Mouse (Mus musculus): ENCODE results near the gene 2010003K11Rik. TPM values are rescaled to one million over a fixed set of nuclear protein-coding genes. Genes with fewer than 3 reads are reported as not detected.

2010003K11Rik gene
- polyA plus RNA-seq (2012; fragmentation: generic; extraction: Trizol), result not detected
- long read RNA-seq, experiment 1, result 0 reads
- long read RNA-seq, experiment 2, result 0 reads

DNA sequence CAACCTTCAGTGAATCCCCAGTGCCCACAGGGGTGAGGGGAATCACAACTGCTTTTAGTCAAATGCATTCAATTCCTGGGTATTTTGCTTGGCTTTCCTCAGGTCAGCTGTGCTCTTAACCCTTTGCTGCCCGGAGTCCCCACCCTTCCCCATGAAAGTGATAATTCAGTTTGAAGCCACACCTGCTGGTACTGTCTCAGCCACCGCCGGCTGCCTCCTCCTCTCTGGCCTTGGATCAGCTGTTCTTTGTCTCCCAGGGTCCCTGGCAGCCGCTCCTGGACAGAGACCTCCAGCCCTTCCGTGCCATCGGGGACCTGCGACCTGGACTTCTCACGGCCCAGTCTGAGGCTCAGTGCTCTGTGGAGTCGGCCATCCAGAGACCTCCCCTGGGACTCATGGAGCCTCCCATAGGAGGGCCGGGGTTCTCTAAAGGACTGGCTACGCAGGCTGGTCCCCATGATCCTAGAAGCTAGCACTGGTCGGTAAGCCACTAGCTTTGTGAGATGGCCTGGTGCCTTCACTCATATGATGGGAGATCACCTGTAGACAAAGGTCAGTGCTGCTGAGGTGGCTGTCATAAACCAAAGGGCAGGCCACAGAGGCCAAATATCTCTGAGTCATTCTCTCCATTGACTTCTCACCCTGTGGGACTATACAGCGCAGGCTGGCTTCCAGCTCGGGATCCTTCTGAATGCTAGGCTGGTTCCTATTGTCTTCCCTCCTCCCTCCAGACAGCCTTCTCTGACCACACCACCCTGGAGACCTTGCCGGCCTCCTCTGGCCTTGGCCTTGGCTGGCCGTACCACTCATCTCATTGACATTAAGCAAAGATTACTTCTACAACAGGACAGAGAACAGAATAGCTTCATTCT lies at the start of gene 2010003K11Rik:
Gene 2010003K11Rik (minus strand): TSS at position 522 of the 872 bp plus-strand sequence.
- H3K36me3 ChIP-seq (ENCODE audit: control insufficient read depth, insufficient read depth), result no peaks in the 10 kb centered on the region
- H3K27me3 ChIP-seq (ENCODE audit: control insufficient read depth, insufficient read depth, insufficient read length), result no peaks in the 10 kb centered on the region
- no peaks in the 10 kb centered on the region for H3K79me3 ChIP-seq (ENCODE audit: low read depth)
- no peak within 1 kb of the TSS for H3ac ChIP-seq (ENCODE audit: control insufficient read depth, insufficient read length, low read depth)
- TF ChIP-seq CEBPB (IDR thresholded peaks at IDR 0.05; ENCODE audit: low read depth) (no peak), MAX (IDR thresholded peaks at IDR 0.05) (no peak), USF1 (IDR thresholded peaks at IDR 0.05; ENCODE audit: low read depth) (no peak), FOSL1 (IDR thresholded peaks at IDR 0.05; ENCODE audit: insufficient read depth, low read length, poor library complexity, severe bottlenecking) (no peak), CTCF (IDR thresholded peaks at IDR 0.05; ENCODE audit: control insufficient read depth, insufficient read depth, insufficient read length) (no peak), MYOG (IDR thresholded peaks at IDR 0.05; ENCODE audit: control insufficient read depth, extremely low read depth, insufficient read length) (no peak), MYOD1 (IDR thresholded peaks at IDR 0.05; ENCODE audit: control insufficient read depth, insufficient read length, low read depth) (no peak)
- no peaks in the 10 kb centered on the region for H3K79me2 ChIP-seq (ENCODE audit: control insufficient read depth, insufficient read depth)
- no peak within 1 kb of the TSS for H3K4me3 ChIP-seq (ENCODE audit: insufficient read depth, poor library complexity, severe bottlenecking)

- Histone ChIP-seq H3K79me3 (ENCODE audit: low read depth) (no peaks in the 10 kb centered on the region), H3K4me3 (ENCODE audit: insufficient read depth, poor library complexity, severe bottlenecking) (no peak overlapping the region), H3K36me3 (ENCODE audit: control insufficient read depth, insufficient read depth) (no peaks in the 10 kb centered on the region), H3ac (ENCODE audit: control insufficient read depth, insufficient read length, low read depth) (no peak overlapping the region), H3K27me3 (ENCODE audit: control insufficient read depth, insufficient read depth, insufficient read length) (no peaks in the 10 kb centered on the region), H3K79me2 (ENCODE audit: control insufficient read depth, insufficient read depth) (no peaks in the 10 kb centered on the region)
- TF ChIP-seq MYOD1 (IDR thresholded peaks at IDR 0.05; ENCODE audit: control insufficient read depth, insufficient read length, low read depth) (no peak), MAX (IDR thresholded peaks at IDR 0.05) (no peak), MYOG (IDR thresholded peaks at IDR 0.05; ENCODE audit: control insufficient read depth, extremely low read depth, insufficient read length) (no peak), CTCF (IDR thresholded peaks at IDR 0.05; ENCODE audit: control insufficient read depth, insufficient read depth, insufficient read length) (no peak), CEBPB (IDR thresholded peaks at IDR 0.05; ENCODE audit: low read depth) (no peak), FOSL1 (IDR thresholded peaks at IDR 0.05; ENCODE audit: insufficient read depth, low read length, poor library complexity, severe bottlenecking) (no peak), USF1 (IDR thresholded peaks at IDR 0.05; ENCODE audit: low read depth) (no peak)
Measured at GRCm38 (mm10) chr19:4547801-4548200, 49.4 kb upstream of the 2010003K11Rik start.

- no peaks in the 10 kb centered on the region for H3K27me3 ChIP-seq (ENCODE audit: control insufficient read depth, insufficient read depth, insufficient read length)
- no peak overlapping the region for H3ac ChIP-seq (ENCODE audit: control insufficient read depth, insufficient read length, low read depth)
- no peaks in the 10 kb centered on the region for H3K79me3 ChIP-seq (ENCODE audit: low read depth)
- no peak for TF ChIP-seq MYOD1 (IDR thresholded peaks at IDR 0.05; ENCODE audit: control insufficient read depth, insufficient read length, low read depth)
- TF ChIP-seq USF1 (IDR thresholded peaks at IDR 0.05; ENCODE audit: low read depth), result no peak
- no peak for TF ChIP-seq CTCF (IDR thresholded peaks at IDR 0.05; ENCODE audit: control insufficient read depth, insufficient read depth, insufficient read length)
- no peak for TF ChIP-seq CEBPB (IDR thresholded peaks at IDR 0.05; ENCODE audit: low read depth)
- TF ChIP-seq MYOG (IDR thresholded peaks at IDR 0.05; ENCODE audit: control insufficient read depth, extremely low read depth, insufficient read length), result no peak
- no peak for TF ChIP-seq FOSL1 (IDR thresholded peaks at IDR 0.05; ENCODE audit: insufficient read depth, low read length, poor library complexity, severe bottlenecking)
- TF ChIP-seq MAX (IDR thresholded peaks at IDR 0.05), result no peak
- H3K4me3 ChIP-seq (ENCODE audit: insufficient read depth, poor library complexity, severe bottlenecking), result no peak overlapping the region
- no peaks in the 10 kb centered on the region for H3K79me2 ChIP-seq (ENCODE audit: control insufficient read depth, insufficient read depth)
- no peaks in the 10 kb centered on the region for H3K36me3 ChIP-seq (ENCODE audit: control insufficient read depth, insufficient read depth)
Measured at GRCm38 (mm10) chr19:4545841-4546240, 47.5 kb upstream of the 2010003K11Rik start.

DNA sequence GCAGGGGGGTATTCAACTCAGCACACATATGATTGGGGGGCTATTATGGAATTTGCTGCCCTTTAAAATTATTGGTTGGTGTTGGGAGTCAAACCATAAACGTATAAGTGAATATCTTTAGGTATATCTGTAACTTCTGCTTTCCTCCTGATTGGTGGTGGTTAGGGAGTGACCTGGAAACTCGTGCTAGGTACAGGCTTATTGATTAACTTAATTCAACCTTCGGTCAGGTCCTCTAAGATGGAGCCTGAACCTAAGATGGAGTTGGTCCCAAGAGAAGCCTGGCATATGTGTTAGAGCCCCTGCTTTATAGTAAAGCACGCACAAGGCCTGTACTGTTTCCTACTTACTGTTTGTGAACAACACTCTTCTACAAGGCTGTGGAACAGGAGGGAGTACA lies 46.7 kb upstream of the 2010003K11Rik start:
- TF ChIP-seq MAX (IDR thresholded peaks at IDR 0.05) (no peak), CEBPB (IDR thresholded peaks at IDR 0.05; ENCODE audit: low read depth) (no peak), MYOG (IDR thresholded peaks at IDR 0.05; ENCODE audit: control insufficient read depth, extremely low read depth, insufficient read length) (no peak), USF1 (IDR thresholded peaks at IDR 0.05; ENCODE audit: low read depth) (no peak)
- Histone ChIP-seq H3K4me3 (ENCODE audit: insufficient read depth, poor library complexity, severe bottlenecking) (no peak overlapping the region), H3ac (ENCODE audit: control insufficient read depth, insufficient read length, low read depth) (no peak overlapping the region), H3K36me3 (ENCODE audit: control insufficient read depth, insufficient read depth) (no peaks in the 10 kb centered on the region), H3K27me3 (ENCODE audit: control insufficient read depth, insufficient read depth, insufficient read length) (no peaks in the 10 kb centered on the region), H3K79me2 (ENCODE audit: control insufficient read depth, insufficient read depth) (no peaks in the 10 kb centered on the region), H3K79me3 (ENCODE audit: low read depth) (no peaks in the 10 kb centered on the region)

GRCm38 (mm10) chr19:4542081-4542480 lies 43.7 kb upstream of the 2010003K11Rik start:
- Histone ChIP-seq H3K36me3 (ENCODE audit: control insufficient read depth, insufficient read depth) (no peaks in the 10 kb centered on the region), H3K79me3 (ENCODE audit: low read depth) (no peaks in the 10 kb centered on the region), H3ac (ENCODE audit: control insufficient read depth, insufficient read length, low read depth) (no peak overlapping the region), H3K27me3 (ENCODE audit: control insufficient read depth, insufficient read depth, insufficient read length) (no peaks in the 10 kb centered on the region), H3K79me2 (ENCODE audit: control insufficient read depth, insufficient read depth) (no peaks in the 10 kb centered on the region), H3K4me3 (ENCODE audit: insufficient read depth, poor library complexity, severe bottlenecking) (no peak overlapping the region)
- no peak for TF ChIP-seq CTCF (IDR thresholded peaks at IDR 0.05; ENCODE audit: control insufficient read depth, insufficient read depth, insufficient read length)
- TF ChIP-seq MYOG (IDR thresholded peaks at IDR 0.05; ENCODE audit: control insufficient read depth, extremely low read depth, insufficient read length), result no peak
- TF ChIP-seq MAX (IDR thresholded peaks at IDR 0.05), result no peak
- TF ChIP-seq CEBPB (IDR thresholded peaks at IDR 0.05; ENCODE audit: low read depth), result no peak
- TF ChIP-seq FOSL1 (IDR thresholded peaks at IDR 0.05; ENCODE audit: insufficient read depth, low read length, poor library complexity, severe bottlenecking), result no peak
- no peak for TF ChIP-seq MYOD1 (IDR thresholded peaks at IDR 0.05; ENCODE audit: control insufficient read depth, insufficient read length, low read depth)
- no peak for TF ChIP-seq USF1 (IDR thresholded peaks at IDR 0.05; ENCODE audit: low read depth)
